Mouse (Mus musculus): Measurements from ENCODE around the gene Atf7ip2.
"Not testable (repeated sequence)": the region's sequence is repeated elsewhere in the genome, so short reads cannot be mapped to it uniquely, and the experiment has no call there.

Atf7ip2 gene

GRCm38 (mm10) chr16:10192679-10193506 lies at the start of gene Atf7ip2:
Gene Atf7ip2 (plus strand): TSS chr16:10192712.
- DNase-seq, result peak; percentile 81 to 91

GRCm38 (mm10) chr16:10143166-10143565 lies 49.3 kb upstream of the Atf7ip2 start:
- DNase-seq, result peak; percentile 2 to 44

- no peak for DNase-seq
Observed at GRCm38 (mm10) chr16:10147401-10147800, 45.1 kb upstream of the Atf7ip2 start.

GRCm38 (mm10) chr16:10169123-10169905 lies 23.2 kb upstream of the Atf7ip2 start:
- DNase-seq, result no peak

GRCm38 (mm10) chr16:10170005-10170404 lies 22.5 kb upstream of the Atf7ip2 start, which contains the start of gene Rpl39l:
Gene Rpl39l (plus strand): TSS chr16:10170226.
- DNase-seq, result no peak

GRCm38 (mm10) chr16:10171276-10171675 lies 21.2 kb upstream of the Atf7ip2 start:
- no peak for DNase-seq

GRCm38 (mm10) chr16:10172179-10172820 lies 20.2 kb upstream of the Atf7ip2 start:
- DNase-seq, result no peak

- not testable (repeated sequence) for DNase-seq
Observed at GRCm38 (mm10) chr16:10187461-10187860, 5.1 kb upstream of the Atf7ip2 start.

GRCm38 (mm10) chr16:10208777-10209176 lies 16.3 kb downstream of the Atf7ip2 start:
- DNase-seq, result no peak

- DNase-seq, result not testable (repeated sequence)
Observed at GRCm38 (mm10) chr16:10216366-10216765, 23.9 kb downstream of the Atf7ip2 start.

- DNase-seq, result not testable (repeated sequence)
Observed at GRCm38 (mm10) chr16:10217020-10217419, 24.5 kb downstream of the Atf7ip2 start.

- no peak for DNase-seq
Observed at GRCm38 (mm10) chr16:10227361-10227760, 34.8 kb downstream of the Atf7ip2 start.

GRCm38 (mm10) chr16:10236601-10237000 lies 44.1 kb downstream of the Atf7ip2 start:
- no peak for DNase-seq

- no peak for DNase-seq
Observed at GRCm38 (mm10) chr16:10253993-10254392, 61.5 kb downstream of the Atf7ip2 start.

GRCm38 (mm10) chr16:10272256-10272655 lies 79.7 kb downstream of the Atf7ip2 start:
- peak; percentile 15 to 38 for DNase-seq

GRCm38 (mm10) chr16:10274465-10274864 lies 82.0 kb downstream of the Atf7ip2 start:
- DNase-seq, result peak in 1 of 2 experiments; percentile 6

GRCm38 (mm10) chr16:10276778-10277177 lies 84.3 kb downstream of the Atf7ip2 start:
- not testable (repeated sequence) for DNase-seq

GRCm38 (mm10) chr16:10280286-10280951 lies 87.9 kb downstream of the Atf7ip2 start:
- DNase-seq, result peak; percentile 58 to 83

GRCm38 (mm10) chr16:10281890-10282289 lies 89.4 kb downstream of the Atf7ip2 start:
- no peak for DNase-seq

GRCm38 (mm10) chr16:10286513-10287268 lies 94.2 kb downstream of the Atf7ip2 start:
- no peak for DNase-seq

- DNase-seq, result no peak
Observed at GRCm38 (mm10) chr16:10288115-10288514, 95.6 kb downstream of the Atf7ip2 start.

Measured in kidney, adult 8-10 months (tissue).